Mouse (Mus musculus) yolk sac, embryonic 10.5 days (tissue): ENCODE measurements around the gene Nmnat1.
"Not testable (repeated sequence)": the region's sequence is repeated elsewhere in the genome, so short reads cannot be mapped to it uniquely, and the experiment has no call there.

Experiments
- DNase-seq: peaks from one replicate; pipeline ENCODE4 v3.0.0-alpha.2; 2017; ENCODE audit warnings: low spot score

Nmnat1 gene

DNA sequence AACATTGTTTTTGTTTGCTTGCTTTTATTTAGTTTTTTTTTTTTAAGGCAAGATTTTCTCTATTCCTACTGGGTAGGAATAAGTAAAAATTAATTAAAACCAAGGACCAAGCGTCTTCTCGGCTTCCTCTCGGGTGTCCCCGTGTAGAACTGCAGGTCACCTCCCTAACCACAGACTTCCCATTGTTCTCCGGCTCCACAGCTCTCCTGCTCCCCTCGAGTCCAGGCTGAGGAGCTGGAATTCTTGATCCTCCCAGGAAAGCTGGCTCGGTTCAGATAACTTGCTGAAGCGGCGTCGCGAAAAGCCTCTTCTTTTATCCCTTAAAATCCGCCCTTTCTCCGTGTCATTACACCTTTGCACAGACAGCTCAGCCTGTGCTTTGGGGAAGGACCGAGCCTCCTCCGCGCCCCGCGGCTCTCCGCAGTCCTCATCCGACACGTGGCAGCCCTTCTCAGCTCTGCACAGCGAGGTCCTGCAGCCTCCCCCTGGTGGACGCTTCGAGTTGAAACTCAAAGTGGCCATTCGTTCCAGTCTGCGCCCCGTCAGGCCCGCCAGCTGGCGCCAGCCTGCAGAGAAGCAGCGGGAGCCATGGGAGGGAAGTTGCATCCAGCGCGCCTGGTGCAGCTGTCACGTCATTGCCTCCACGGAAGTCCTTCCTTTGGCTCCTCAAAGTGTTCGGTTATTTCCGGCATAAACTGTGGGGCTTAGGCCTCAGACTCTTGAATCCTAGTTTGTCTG, 39.9 kb downstream of the Nmnat1 start:
- DNase-seq = peak; percentile 93

DNA sequence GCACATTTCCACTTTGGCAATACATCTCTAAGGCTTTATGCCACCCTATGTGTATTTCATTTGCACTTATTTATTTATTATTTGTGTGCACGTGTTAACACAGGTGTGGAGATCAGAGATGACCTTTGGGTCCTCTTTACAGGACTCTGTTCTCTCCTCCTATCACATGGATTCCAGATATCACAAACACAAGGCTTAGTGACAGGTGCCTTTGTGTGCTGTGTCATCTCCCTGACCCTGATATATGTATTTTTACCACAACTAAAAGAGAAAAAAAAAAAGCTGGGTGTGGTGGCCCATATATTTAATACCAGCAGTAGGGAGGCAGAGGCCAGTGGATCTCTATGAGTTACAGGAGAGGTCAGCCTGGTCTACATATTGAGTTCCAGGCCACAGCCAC, 40.5 kb downstream of the Nmnat1 start:
- DNase-seq = no peak

DNA sequence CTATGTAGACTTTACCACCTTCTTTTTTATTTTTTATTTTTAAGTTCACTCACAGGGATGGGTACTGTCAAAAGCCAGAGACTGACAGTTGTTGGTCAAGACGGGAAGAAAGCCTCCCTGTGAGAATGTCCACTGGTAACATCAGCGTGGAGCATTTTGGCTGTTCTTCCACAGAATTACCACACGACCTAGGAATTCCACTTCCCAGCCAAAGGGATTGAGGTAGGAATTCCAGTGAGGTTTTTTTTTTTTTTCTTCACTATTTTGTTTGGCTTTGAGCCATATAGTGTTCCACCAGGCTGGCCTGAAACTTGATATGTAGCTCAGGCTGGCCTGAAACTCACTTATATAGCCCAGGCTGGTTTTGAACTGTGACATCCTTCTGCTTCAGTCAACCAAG, 42.6 kb downstream of the Nmnat1 start:
- DNase-seq = no peak

DNA sequence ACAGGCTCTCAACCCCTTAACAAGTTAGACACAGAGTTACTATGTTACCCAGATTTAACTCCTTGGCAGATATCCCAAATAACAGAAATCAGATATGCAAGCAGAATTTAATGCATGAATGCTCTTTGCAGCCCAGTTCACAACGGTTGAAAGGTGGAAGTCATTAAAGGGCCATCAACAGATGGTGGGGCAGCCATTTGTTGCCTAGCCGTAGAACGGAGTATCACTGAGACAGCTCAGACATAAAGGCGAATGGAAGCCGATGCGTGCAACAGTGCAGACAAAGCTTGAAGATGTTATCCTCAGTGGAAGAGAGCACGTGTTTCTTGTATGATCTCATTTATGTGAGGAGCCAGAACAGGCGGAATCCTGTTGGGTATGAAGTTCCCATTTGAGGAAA, 44.4 kb downstream of the Nmnat1 start:
- DNase-seq = no peak

DNA sequence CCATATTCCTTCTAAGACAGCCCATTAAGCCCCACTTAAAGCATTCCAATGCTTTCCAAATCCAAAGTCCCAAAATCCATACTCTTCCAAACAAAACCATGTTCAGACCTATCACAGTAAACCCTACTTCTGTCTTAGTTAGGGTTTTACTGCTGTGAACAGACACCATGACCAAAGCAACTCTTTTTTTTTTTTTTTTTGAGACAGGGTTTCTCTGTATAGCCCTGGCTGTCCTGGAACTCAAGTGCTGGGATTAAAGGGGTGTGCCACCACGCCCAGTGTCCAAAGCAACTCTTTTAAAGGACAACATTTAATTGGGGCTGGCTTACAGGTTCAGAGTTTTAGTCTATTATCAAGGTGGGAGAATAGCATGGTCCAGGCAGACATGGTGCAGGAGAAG, 53.1 kb downstream of the Nmnat1 start:
- not testable (repeated sequence) for DNase-seq

DNA sequence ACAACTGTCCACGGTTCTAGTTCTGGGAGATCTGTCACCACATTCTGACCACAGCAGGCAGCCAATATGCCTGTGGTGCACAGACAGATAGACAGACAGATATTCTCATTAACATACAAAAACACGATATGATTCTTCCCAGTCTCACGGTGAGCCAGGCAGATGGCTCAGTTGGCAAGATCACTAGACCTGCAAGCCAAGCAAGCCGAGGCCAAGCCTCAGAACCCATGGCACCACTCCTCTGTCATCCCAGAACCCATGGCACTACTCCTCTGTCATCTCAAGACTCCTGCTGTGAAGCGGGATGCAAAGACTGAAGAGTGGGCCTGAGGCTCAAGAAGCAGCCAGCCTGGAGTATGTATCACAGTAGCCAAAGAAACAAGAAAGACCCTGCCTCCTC, 55.4 kb downstream of the Nmnat1 start:
- DNase-seq = no peak

DNA sequence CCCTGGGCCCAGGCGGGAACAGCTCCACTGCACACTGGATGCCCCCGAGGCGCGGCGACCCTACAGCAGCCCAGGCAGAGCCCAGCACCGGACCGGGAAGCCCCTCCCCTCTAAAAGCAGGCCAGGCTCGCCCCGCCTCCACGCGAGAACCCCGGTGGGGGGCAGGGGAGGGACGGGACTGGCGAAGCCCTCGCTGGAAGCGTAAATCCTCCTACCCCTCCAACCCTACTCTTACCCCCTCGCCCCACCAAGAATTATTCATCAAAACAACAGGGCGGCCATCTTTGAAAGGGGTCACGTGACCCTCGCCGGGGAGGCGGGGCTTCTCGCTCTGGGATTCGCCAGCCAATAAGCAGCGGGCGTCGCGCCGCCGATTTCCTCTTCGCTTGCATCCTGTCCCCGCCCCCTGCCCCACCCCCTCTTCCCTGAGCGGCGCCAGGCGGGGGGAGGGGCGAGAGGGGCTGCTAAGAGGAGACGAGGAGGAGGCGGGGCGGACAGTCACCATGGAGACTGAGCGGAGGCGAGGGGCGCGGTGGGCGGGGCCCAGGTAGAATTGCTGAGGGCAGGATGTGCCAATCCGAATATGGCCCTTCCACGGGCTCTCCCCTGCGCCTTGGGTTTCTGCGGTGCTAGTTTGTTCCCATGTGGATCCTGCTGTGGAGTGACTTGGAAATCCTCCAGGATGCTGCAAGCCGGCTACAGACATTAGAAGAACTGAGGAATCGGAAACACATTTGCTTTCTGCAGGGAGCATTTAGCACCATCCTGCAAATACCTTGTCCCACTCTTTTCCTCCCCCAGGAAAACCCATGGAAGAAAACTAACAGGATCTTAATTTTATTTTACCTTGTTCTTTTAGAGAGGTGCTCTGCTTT, 58.4 kb downstream of the Nmnat1 start, which contains the start of gene Ube4b:
Ube4b (minus strand) TSS at position 425 of the 875 bp plus-strand sequence.
- peak; percentile 100 for DNase-seq

DNA sequence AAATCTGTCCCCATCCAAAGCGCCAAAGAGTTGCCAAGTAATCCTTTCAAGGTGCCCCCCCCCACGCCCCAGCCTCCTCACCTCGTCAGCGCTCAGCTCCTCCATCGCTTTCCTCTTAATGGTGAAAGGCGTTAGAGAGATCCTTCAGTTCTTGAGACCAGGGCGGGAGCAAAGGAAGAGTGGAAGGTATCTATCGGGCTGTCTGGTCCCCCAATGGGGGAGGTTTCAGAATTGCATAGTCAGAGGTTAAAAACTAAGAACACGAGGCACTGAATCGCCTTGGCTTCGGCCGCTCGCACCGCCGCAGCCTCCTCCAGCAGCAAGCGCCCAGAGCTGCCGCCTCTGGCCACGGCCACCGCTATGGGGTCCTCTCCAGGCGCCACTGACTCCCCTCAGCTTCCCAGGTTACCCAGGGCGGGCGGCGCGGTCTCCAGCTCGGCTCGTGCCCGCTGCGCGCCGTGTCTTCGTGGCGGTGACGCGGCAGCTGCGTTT, 59.2 kb downstream of the Nmnat1 start:
- no peak for DNase-seq

DNA sequence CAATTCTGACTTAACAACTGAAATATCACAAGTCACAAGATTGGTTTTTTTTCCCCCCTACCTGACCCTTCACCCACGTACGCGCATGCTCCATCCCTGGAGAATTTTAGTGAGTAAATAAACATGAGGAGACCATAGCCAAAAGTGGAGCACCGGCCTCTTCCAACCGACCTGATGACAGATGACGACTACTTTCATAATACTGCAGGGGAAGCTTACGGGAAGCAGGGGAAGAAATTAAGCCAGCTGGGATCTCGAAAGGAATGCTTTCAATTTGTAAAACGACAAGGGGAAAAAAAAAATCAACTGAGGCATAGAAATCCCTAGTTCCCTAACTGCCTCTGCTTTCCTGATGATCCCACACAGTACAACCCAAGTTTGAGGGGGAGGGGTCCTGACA, 60.2 kb downstream of the Nmnat1 start:
- DNase-seq = no peak

DNA sequence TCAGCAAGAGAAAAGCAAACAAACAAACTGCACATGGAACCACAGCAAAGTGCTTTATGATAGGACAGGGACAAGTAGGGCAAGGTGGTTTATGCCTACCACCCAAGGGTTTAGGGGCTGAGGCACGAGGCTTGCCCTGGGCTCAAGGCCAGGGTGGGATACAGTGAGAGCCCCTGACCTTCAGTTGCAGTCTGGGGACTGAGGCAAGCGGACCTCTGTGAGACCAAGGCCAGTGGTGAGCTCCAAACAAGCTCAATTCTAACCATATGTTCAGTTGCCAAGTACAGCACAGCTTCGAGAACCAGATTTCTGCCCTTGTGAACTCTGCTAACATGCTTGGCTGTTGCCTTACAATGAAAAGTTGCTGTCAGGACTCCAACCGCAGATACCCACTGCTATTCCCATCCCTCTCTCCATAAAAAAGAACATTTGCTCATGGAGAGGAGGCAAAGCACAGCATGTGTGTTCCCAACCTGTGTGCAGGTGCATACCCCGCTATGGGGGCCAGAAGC, 67.1 kb downstream of the Nmnat1 start:
- no peak for DNase-seq
